Mouse (Mus musculus) cortical plate, adult 2 months (tissue): Measurements from ENCODE around the gene Shtn1. TPM values are rescaled to one million over a fixed set of nuclear protein-coding genes. Genes with fewer than 3 reads are reported as not detected.

ENCODE experiments used
- H3K27ac ChIP-seq: fragments of 200-500 bp; 2 replicates; pipeline ENCODE4 v1.5.1; 2012; ENCODE audit warnings: low read length, control low read depth, inconsistent platforms; ENCODE audit not compliant: insufficient read depth
- H3K4me1 ChIP-seq: fragments of 200-500 bp; 2 replicates; pipeline ENCODE4 v1.6.1; 2011; ENCODE audit warnings: low read length; ENCODE audit not compliant: control insufficient read depth, insufficient read depth
- H3K4me3 ChIP-seq: fragments of 200-500 bp; 2 replicates; pipeline ENCODE4 v1.5.1; 2011; ENCODE audit warnings: mild to moderate bottlenecking, low read length, control low read depth; ENCODE audit not compliant: insufficient read depth
- CTCF ChIP-seq: fragments of 200-500 bp; IDR thresholded peaks from 2 replicates; pipeline ENCODE4 v1.5.1; 2011; ENCODE audit warnings: mild to moderate bottlenecking, control low read depth, low read length; ENCODE audit not compliant: insufficient read depth; ENCODE audit errors: extremely low read depth
- POLR2A ChIP-seq: fragments of 200-500 bp; IDR thresholded peaks from 2 replicates; pipeline ENCODE4 v1.6.1; 2011; ENCODE audit warnings: mild to moderate bottlenecking, low read length, control low read depth; ENCODE audit not compliant: insufficient read depth; ENCODE audit errors: extremely low read depth
- polyA plus RNA-seq: library from polyadenylated mRNA; depleted of rRNA; stranded (reverse); fragments of >200 nt; gene quantifications from 2 replicates; pipeline ENCODE4 v1.2.3, GENCODE M21; 2012; rRNA removed

The Shtn1 gene
- polyA plus RNA-seq, 1 experiment, result 23.0 TPM

GRCm38 (mm10) chr19:58951521-58951920 lies 124.4 kb downstream of the Shtn1 start:
- Histone ChIP-seq H3K4me1 (no peaks in the 10 kb centered on the region), H3K4me3 (no peak overlapping the region), H3K27ac (no peak overlapping the region)
- no peak for TF ChIP-seq CTCF
- TF ChIP-seq POLR2A, result no peak

- Histone ChIP-seq H3K4me1 (no peaks in the 10 kb centered on the region), H3K4me3 (no peak overlapping the region), H3K27ac (no peak overlapping the region)
- TF ChIP-seq POLR2A, result no peak
Observed at GRCm38 (mm10) chr19:58945959-58946358, 129.9 kb downstream of the Shtn1 start.

GRCm38 (mm10) chr19:58942841-58943828 lies 132.8 kb downstream of the Shtn1 start, which contains the start of the genes Eno4 and Hspa12a:
Gene Eno4 (plus strand): TSS chr19:58943425.
Gene Hspa12a (minus strand): TSS chr19:58943654.
- peak within 1 kb of the TSS; percentile 9; the same call in 1 of the 2 replicates for H3K27ac ChIP-seq
- H3K4me1 ChIP-seq, result no peaks in the 10 kb centered on the region
- peak within 1 kb of the TSS; percentile 64 for H3K4me3 ChIP-seq
- TF ChIP-seq POLR2A (peak; percentile 98), CTCF (no peak)

- no peaks in the 10 kb centered on the region for H3K4me1 ChIP-seq
- H3K27ac ChIP-seq, result no peak overlapping the region
- H3K4me3 ChIP-seq, result no peak overlapping the region
- TF ChIP-seq POLR2A, result no peak
- TF ChIP-seq CTCF, result no peak
Observed at GRCm38 (mm10) chr19:58933062-58933461, 142.8 kb downstream of the Shtn1 start.

- no peaks in the 10 kb centered on the region for H3K4me1 ChIP-seq
- no peak overlapping the region for H3K4me3 ChIP-seq
- TF ChIP-seq POLR2A (no peak), CTCF (no peak)
- no peak overlapping the region for H3K27ac ChIP-seq
Observed at GRCm38 (mm10) chr19:58931081-58931800, 144.7 kb downstream of the Shtn1 start.

Other genes with a start within 250 kb of the Shtn1 start
- 1.9 and 2.6 TPM in 2 replicates for gene Eno4, start 132.7 kb downstream of the Shtn1 start, polyA plus RNA-seq
- gene Hspa12a, start 132.4 kb downstream of the Shtn1 start, polyA plus RNA-seq, result 120 and 122 TPM in 2 replicates
- 0.98 and 1.6 TPM in 2 replicates for gene Vax1, start 94.0 kb upstream of the Shtn1 start, polyA plus RNA-seq
- gene Kcnk18, start 143.1 kb upstream of the Shtn1 start, polyA plus RNA-seq, result not detected in 2 replicates
- 0.08 and 0.17 TPM in 2 replicates for gene Slc18a2, start 184.8 kb upstream of the Shtn1 start, polyA plus RNA-seq
- gene Rps12-ps3, start 246.2 kb upstream of the Shtn1 start, polyA plus RNA-seq, result 118 and 135 TPM in 2 replicates